Mouse (Mus musculus) liver, postnatal 0 days (tissue): ENCODE measurements around the gene Hemgn.

Experiments used
- CTCF ChIP-seq: sonication (generic); IDR thresholded peaks from 2 replicates; pipeline ENCODE4 v1.5.1; 2016; ENCODE audit warnings: antibody characterized with exemption, low read depth
- EP300 ChIP-seq: IDR thresholded peaks from 2 replicates; pipeline ENCODE4 v1.6.1; 2016; ENCODE audit warnings: antibody characterized with exemption, low read depth, mild to moderate bottlenecking

GRCm38 (mm10) chr4:46456762-46457161 lies 43.5 kb upstream of the Hemgn start:
- TF ChIP-seq CTCF (no peak), EP300 (no peak)
